31 mouse cellular contexts compared by ENCODE assay signal in genomic region chr9:75376428-75376827, GRCm38 (mm10). TPM values are rescaled to one million over a fixed set of nuclear protein-coding genes. Genes with fewer than 3 reads are reported as not detected.
"Had no signal": no experiment of that assay in that cellular context is flagged by ENCODE, and none has a peak within 500 bp of the region (broad histone marks: within the 10 kb centered on the region; RNA-seq: fewer than 3 reads in every experiment).

No protein-coding gene starts in this region.

- H3K4me3 ChIP-seq: heart, adult 2 months; heart, embryonic 13.5 days; heart, embryonic 15.5 days; hindbrain, embryonic 13.5 days; hindbrain, embryonic 15.5 days; kidney, embryonic 15.5 days; layer of hippocampus, adult 2 months; limb, embryonic 12.5 days; liver, embryonic 13.5 days; liver, embryonic 15.5 days had no signal

- H3K9me3 ChIP-seq: heart, embryonic 15.5 days; hindbrain, embryonic 15.5 days; kidney, embryonic 15.5 days; liver, embryonic 13.5 days; liver, embryonic 15.5 days had no signal

- H3K27me3 ChIP-seq: heart, embryonic 13.5 days; heart, embryonic 15.5 days; hindbrain, embryonic 13.5 days; hindbrain, embryonic 15.5 days; kidney, embryonic 15.5 days; limb, embryonic 12.5 days; liver, embryonic 13.5 days; liver, embryonic 15.5 days had no signal

- H3K36me3 ChIP-seq: heart, embryonic 13.5 days; heart, embryonic 15.5 days; hindbrain, embryonic 13.5 days; hindbrain, embryonic 15.5 days; kidney, embryonic 15.5 days; limb, embryonic 12.5 days; liver, embryonic 13.5 days; liver, embryonic 15.5 days had no signal

- H3K27ac ChIP-seq: heart, adult 2 months; heart, embryonic 13.5 days; heart, embryonic 15.5 days; hindbrain, embryonic 13.5 days; hindbrain, embryonic 15.5 days; hindbrain, postnatal 0 days; kidney, embryonic 15.5 days; layer of hippocampus, adult 2 months; limb, embryonic 12.5 days; liver, embryonic 13.5 days; liver, embryonic 15.5 days had no signal

- H3K4me1 ChIP-seq: heart, embryonic 13.5 days; heart, embryonic 15.5 days; hindbrain, embryonic 13.5 days; hindbrain, embryonic 15.5 days; kidney, embryonic 15.5 days; limb, embryonic 12.5 days; liver, embryonic 13.5 days; liver, embryonic 15.5 days had no signal

- DNase-seq: gastrocnemius, postnatal 14 days; gastrocnemius, postnatal 36 days; heart, adult 11 months; heart, adult 2 months; heart, postnatal 14 days; heart, postnatal 36 days; kidney, adult 11 months; kidney, adult 2 months; kidney, adult 9 months; kidney, postnatal 10 days; kidney, postnatal 25 days; kidney, postnatal 4 days; layer of hippocampus, postnatal 36 days; liver; liver, embryonic 13.5 days had no signal

- H3K4me2 ChIP-seq: heart, embryonic 11.5 days; heart, embryonic 13.5 days; heart, embryonic 15.5 days; hindbrain, embryonic 13.5 days; hindbrain, embryonic 15.5 days; kidney, embryonic 15.5 days; limb, embryonic 12.5 days; liver, embryonic 11.5 days; liver, embryonic 13.5 days; liver, embryonic 15.5 days had no signal

- H3K9ac ChIP-seq: heart, embryonic 13.5 days; heart, embryonic 15.5 days; hindbrain, embryonic 13.5 days; hindbrain, embryonic 15.5 days; kidney, embryonic 15.5 days; limb, embryonic 12.5 days; liver, embryonic 13.5 days; liver, embryonic 15.5 days had no signal

- ATAC-seq: intestine, embryonic 16.5 days had no signal

RNA-seq across cellular contexts. Expression of gene Bcl2l10, which starts 28.9 kb away (rescaled TPM):
- polyA plus RNA-seq: heart, adult 2 months; heart, embryonic 11.5 days; heart, embryonic 13.5 days; heart, embryonic 15.5 days; heart, postnatal 0 days; hindbrain, embryonic 11.5 days; hindbrain, embryonic 13.5 days; hindbrain, embryonic 15.5 days; hindbrain, postnatal 0 days; intestine, embryonic 14.5 days; intestine, embryonic 16.5 days; kidney, embryonic 15.5 days; limb, embryonic 12.5 days; limb, embryonic 14.5 days; liver, embryonic 11.5 days; liver, embryonic 13.5 days; liver, embryonic 15.5 days had no signal
